Mouse (Mus musculus) gastrocnemius, postnatal 25 days (tissue): Measurements from ENCODE around the gene Ctsd. TPM values are rescaled to one million over a fixed set of nuclear protein-coding genes. Genes with fewer than 3 reads are reported as not detected.

ENCODE experiments used
- DNase-seq: peaks from one replicate; pipeline ENCODE4 v3.0.0; 2022
- total RNA-seq, 2 experiments: library from RNA; stranded (reverse); gene quantifications; 1 replicate in 1 of 2; 2 replicates in 1 of 2; pipeline ENCODE4 v1.2.3; 2021

The Ctsd gene
- total RNA-seq, 2 experiments from 2014 or later, result 317 to 434 TPM

- DNase-seq, result no peak
Observed at GRCm38 (mm10) chr7:142400112-142400749, 12.4 kb upstream of the Ctsd start.

GRCm38 (mm10) chr7:142399250-142399649 is 11.4 kb upstream of the Ctsd start:
- no peak for DNase-seq

- no peak for DNase-seq
Observed at GRCm38 (mm10) chr7:142398052-142398451, 10.2 kb upstream of the Ctsd start.

- DNase-seq, result no peak
Observed at GRCm38 (mm10) chr7:142396611-142397010, 8.8 kb upstream of the Ctsd start.

- DNase-seq, result no peak
Observed at GRCm38 (mm10) chr7:142395472-142395871, 7.6 kb upstream of the Ctsd start.

- no peak for DNase-seq
Observed at GRCm38 (mm10) chr7:142394261-142395190, 6.7 kb upstream of the Ctsd start.

- no peak for DNase-seq
Observed at GRCm38 (mm10) chr7:142393191-142393590, 5.4 kb upstream of the Ctsd start.

GRCm38 (mm10) chr7:142391609-142392008 is 3.8 kb upstream of the Ctsd start:
- no peak for DNase-seq

GRCm38 (mm10) chr7:142391108-142391507 is 3.3 kb upstream of the Ctsd start:
- DNase-seq, result no peak

GRCm38 (mm10) chr7:142389961-142390650 is 2.3 kb upstream of the Ctsd start:
- no peak for DNase-seq

- DNase-seq, result no peak
Observed at GRCm38 (mm10) chr7:142388740-142389139, 902 bp upstream of the Ctsd start.

GRCm38 (mm10) chr7:142388198-142388597 is 360 bp upstream of the Ctsd start:
- DNase-seq, result no peak

- peak; percentile 40 for DNase-seq
Observed at GRCm38 (mm10) chr7:142386621-142387201, 1.1 kb downstream of the Ctsd start.

GRCm38 (mm10) chr7:142385742-142386403 is 2.0 kb downstream of the Ctsd start:
- no peak for DNase-seq

- peak; percentile 64 for DNase-seq
Observed at GRCm38 (mm10) chr7:142384306-142384705, 3.5 kb downstream of the Ctsd start.

- no peak for DNase-seq
Observed at GRCm38 (mm10) chr7:142382567-142382966, 5.3 kb downstream of the Ctsd start, which contains the start of gene Gm49369. Gene Gm49369 (minus strand): TSS chr7:142382667.

GRCm38 (mm10) chr7:142381175-142381574 is 6.7 kb downstream of the Ctsd start:
- no peak for DNase-seq

GRCm38 (mm10) chr7:142379186-142379585 is 8.7 kb downstream of the Ctsd start:
- no peak for DNase-seq

- DNase-seq, result no peak
Observed at GRCm38 (mm10) chr7:142377233-142377925, 10.5 kb downstream of the Ctsd start.

- DNase-seq, result no peak
Observed at GRCm38 (mm10) chr7:142376096-142376495, 11.7 kb downstream of the Ctsd start.

- no peak for DNase-seq
Observed at GRCm38 (mm10) chr7:142375261-142375724, 12.5 kb downstream of the Ctsd start.
